Mouse (Mus musculus): ENCODE data around the gene Fcnb. TPM values are rescaled to one million over a fixed set of nuclear protein-coding genes. Genes with fewer than 3 reads are reported as not detected.

Gene Fcnb
- total and polyA plus RNA-seq, 3 experiments, result not detected

DNA sequence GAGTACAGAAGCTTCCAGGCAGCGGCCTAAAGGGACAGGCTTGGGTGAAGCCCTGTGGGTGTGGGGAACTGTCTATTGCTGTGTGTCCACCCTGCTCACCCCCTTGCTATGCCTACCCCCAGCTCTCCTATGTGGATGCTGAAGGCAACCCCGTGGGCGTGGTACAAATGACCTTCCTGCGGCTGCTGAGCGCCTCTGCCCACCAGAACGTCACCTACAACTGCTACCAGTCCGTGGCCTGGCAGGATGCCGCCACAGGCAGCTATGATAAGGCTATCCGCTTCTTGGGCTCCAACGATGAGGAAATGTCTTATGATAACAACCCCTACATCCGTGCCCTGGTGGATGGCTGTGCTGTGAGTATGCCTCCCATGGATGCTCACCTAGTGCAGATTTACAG, 52.2 kb downstream of the Fcnb start:
- H3K4me1 ChIP-seq (ENCODE audit: control insufficient read depth, insufficient read depth, low read length), result no peaks in the 10 kb centered on the region
- H3K79me2 ChIP-seq (replicated peaks; ENCODE audit: control insufficient read depth, insufficient read depth, low read length), result no peaks in the 10 kb centered on the region
- no peak for DNase-seq
- no peak overlapping the region for H3K4me3 ChIP-seq
- intact Hi-C loops (cut with DNase I), result no loop called here
- WGBS, result 57% methylated on average over 11 of the region's 11 CpGs
- H3K27ac ChIP-seq, result no peak overlapping the region
- no peaks in the 10 kb centered on the region for H3K36me3 ChIP-seq (ENCODE audit: control insufficient read depth, insufficient read depth, low read length)
- no peak overlapping the region for H3K9ac ChIP-seq (ENCODE audit: low read depth, low read length)
- no peaks in the 10 kb centered on the region for H3K27me3 ChIP-seq (ENCODE audit: control insufficient read depth, insufficient read depth, low read length)
- TF ChIP-seq CTCF (IDR thresholded peaks at IDR 0.05) (no peak), POLR2A (IDR thresholded peaks at IDR 0.05; ENCODE audit: insufficient read depth, low read depth, low read length) (no peak), EP300 (IDR thresholded peaks at IDR 0.05; ENCODE audit: insufficient read depth, low read depth, low read length) (no peak)

DNA sequence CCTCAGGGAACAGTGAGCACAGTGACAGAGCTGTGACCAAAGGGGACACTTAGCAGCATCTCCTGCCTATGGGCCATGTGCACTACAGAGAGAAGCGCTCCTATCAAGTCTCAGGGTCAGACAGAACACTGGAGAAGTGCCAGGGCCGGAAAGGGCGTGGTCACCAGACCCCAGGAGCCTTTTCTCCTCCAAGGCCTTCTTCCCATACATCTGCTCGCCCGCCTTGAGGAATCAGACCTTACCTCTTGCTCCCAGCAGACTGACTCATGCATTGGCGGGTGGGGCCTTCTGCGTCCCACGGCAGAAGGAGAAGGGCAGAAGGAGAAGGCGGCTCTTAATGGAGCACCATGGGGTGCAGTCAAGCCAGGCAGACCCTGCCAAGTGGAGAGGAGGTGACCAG, 52.8 kb downstream of the Fcnb start:
- Histone ChIP-seq H3K4me1 (ENCODE audit: control insufficient read depth, insufficient read depth, low read length) (no peaks in the 10 kb centered on the region), H3K27me3 (ENCODE audit: control insufficient read depth, insufficient read depth, low read length) (no peaks in the 10 kb centered on the region), H3K9ac (ENCODE audit: low read depth, low read length) (no peak overlapping the region), H3K79me2 (replicated peaks; ENCODE audit: control insufficient read depth, insufficient read depth, low read length) (no peaks in the 10 kb centered on the region), H3K36me3 (ENCODE audit: control insufficient read depth, insufficient read depth, low read length) (no peaks in the 10 kb centered on the region), H3K27ac (no peak overlapping the region), H3K4me3 (no peak overlapping the region)
- WGBS, result 53% methylated on average over 9 of the region's 9 CpGs
- intact Hi-C loops (cut with DNase I), result no loop called here
- no peak for DNase-seq
- TF ChIP-seq POLR2A (IDR thresholded peaks at IDR 0.05; ENCODE audit: insufficient read depth, low read depth, low read length), result no peak
- no peak for TF ChIP-seq EP300 (IDR thresholded peaks at IDR 0.05; ENCODE audit: insufficient read depth, low read depth, low read length)
- no peak for TF ChIP-seq CTCF (IDR thresholded peaks at IDR 0.05)

Other genes starting within 250 kb of the Fcnb start
- gene Col5a1, start 198.5 kb downstream of the Fcnb start, total RNA-seq (2021), result 10 to 100 TPM; 16.0 to 22.9 TPM
- gene Col5a1, start 198.5 kb downstream of the Fcnb start, polyA plus RNA-seq (2012; rRNA removed), result 15.7 and 17.2 TPM in 2 replicates
- 1 to 10 TPM; 9.1 TPM for gene Olfm1, start 108.1 kb upstream of the Fcnb start, total RNA-seq (2021)
- 17.6 and 19.8 TPM in 2 replicates for gene Olfm1, start 108.1 kb upstream of the Fcnb start, polyA plus RNA-seq (2012; rRNA removed)

Measured in heart, adult 2 months (tissue).